Mouse (Mus musculus) thymus, postnatal 0 days (tissue): ENCODE results near the gene Tmem89. TPM values are rescaled to one million over a fixed set of nuclear protein-coding genes. Genes with fewer than 3 reads are reported as not detected.
A peak's percentile ranks its signal among the peaks of the same experiment; 100 is the strongest.

ENCODE experiments used
- DNase-seq: peaks from one replicate; pipeline ENCODE4 v3.0.0-alpha.2; 2015; ENCODE audit warnings: low spot score
- polyA plus RNA-seq: library from polyadenylated mRNA; unstranded; fragments of >200 nt; fragmentation: Nextera tagmentation; extraction: Ambion mirVana; gene quantifications from 2 replicates; pipeline ENCODE4 v1.2.1, GENCODE M21; 2015

Gene Tmem89
- not detected in 2 replicates for polyA plus RNA-seq

- no peak for DNase-seq
Observed at GRCm38 (mm10) chr9:108914491-108914890, at the start of gene Tmem89. Gene Tmem89, plus strand, starts transcription at chr9:108914619.

- DNase-seq, result no peak
Observed at GRCm38 (mm10) chr9:108912308-108912707, 2.1 kb upstream of the Tmem89 start.

DNA sequence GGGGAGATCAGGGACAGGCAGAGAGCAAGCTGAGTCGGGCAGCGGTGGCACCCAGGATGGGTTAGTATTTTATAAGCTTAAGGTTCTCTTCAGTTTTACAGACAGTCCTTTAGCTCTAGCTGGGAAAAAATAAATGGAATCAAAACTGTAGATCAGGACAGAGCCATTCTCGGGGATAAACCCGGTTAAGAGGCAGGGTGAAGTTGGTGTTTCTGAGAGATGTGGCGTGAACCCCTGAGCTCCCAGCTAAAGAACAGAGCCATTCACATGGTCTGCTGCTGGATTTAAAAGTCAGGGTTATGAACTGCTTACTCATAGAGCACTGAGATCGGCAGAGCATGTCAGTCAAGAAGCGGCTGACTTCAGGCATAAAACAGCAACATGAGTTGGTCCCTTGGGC lies 1.3 kb upstream of the Tmem89 start:
- no peak for DNase-seq

DNA sequence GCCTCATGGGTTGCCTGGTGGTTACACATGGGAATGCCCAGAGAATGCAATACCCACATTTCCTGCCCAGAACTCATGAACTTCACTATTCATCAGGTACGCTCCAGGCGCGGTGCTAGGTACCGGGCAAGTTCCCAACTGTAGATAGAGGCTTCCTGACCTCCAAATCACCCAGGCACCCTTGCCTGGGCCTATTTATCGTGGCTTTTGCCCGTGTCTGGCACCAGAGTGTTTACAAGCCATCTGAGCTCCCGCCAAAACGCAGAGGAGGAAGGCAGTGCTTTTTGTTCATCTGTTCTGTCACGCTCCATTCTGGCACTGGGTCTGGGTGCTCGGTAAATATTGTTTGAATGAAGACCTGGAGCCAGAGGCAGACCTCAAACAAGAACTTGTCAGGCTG lies 798 bp upstream of the Tmem89 start:
- no peak for DNase-seq

DNA sequence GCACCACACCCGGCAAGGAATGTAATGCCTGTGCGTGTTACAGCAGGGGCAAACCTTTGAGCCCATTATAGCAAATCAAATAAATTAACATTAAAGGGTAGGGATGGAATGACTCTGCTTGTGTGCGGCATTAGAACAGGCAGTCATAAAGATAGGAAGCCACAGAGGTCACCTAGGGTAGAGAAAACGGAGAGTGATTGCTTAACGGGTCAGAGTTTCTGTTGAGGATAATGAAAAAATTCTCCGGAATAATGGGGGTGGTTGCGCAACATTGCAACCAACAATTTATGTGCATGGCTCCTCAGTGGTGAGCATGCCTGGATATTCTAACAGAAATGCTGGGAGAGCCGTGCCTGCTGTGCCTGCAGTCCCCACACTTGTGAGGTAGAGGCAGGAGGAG lies 11.5 kb downstream of the Tmem89 start:
- DNase-seq, result no peak

DNA sequence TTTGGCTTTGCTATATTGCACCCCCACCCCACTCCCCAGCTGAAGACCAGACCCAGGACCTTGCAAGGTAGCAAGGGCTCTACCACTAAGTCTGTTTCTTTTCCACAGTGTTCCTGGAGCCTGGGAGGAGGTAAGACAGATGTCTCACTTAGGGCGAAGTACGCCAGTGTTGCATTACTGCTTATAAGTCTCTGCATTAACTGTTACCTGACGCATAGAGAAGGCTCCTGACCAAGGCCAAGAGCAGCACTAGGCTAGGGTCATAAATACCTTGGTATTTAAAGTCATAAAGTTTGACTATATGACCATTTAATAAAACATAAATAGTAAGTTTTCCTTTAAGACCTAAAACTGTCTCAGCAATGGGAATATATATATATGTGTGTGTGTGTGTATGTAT lies 14.0 kb downstream of the Tmem89 start:
- no peak for DNase-seq

DNA sequence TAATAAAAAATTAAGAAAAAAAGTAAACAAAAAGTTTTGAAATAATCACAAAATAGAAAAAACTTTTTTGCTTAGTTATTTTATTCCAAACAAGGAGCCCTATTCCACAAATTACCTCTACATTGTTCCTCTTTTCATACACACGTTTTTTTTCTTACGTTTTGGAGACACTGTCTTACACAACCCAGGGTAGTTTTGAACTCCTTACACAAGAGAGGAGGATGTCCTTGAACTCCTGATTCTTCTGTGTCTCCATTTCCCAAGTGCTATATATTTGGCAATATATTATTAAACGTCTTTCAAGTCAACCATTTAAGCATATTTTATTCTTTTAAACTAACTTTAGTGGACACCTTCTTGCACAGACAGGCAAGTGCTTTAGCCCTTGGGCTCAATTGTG lies 21.6 kb downstream of the Tmem89 start:
- no peak for DNase-seq

GRCm38 (mm10) chr9:108936418-108937364 lies 22.3 kb downstream of the Tmem89 start, which contains the start of gene Uqcrc1:
Gene Uqcrc1, plus strand, starts transcription at chr9:108936633.
- peak; percentile 99 for DNase-seq

GRCm38 (mm10) chr9:108945111-108945510 lies 30.7 kb downstream of the Tmem89 start:
- no peak for DNase-seq

DNA sequence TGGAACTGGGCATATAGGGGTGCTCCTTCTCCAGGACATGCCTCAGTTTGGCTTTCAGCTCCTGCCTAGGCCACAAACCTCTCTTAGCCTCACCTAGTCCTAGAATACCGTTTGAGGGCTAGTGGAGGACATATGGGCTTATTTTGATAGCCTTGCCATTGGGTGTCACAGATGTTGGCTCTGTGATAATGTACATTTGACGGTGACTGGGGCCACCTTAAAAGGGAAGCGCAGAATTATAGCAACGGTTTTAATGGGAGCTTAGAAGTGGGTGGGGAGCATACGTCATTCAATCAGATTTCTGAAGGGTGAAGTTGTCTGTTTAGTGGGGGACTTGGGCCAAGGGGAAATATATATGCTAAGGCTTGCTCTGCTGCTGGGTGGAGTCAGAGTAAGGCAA lies 31.2 kb downstream of the Tmem89 start:
- no peak for DNase-seq

GRCm38 (mm10) chr9:108949231-108949966 lies 35.0 kb downstream of the Tmem89 start:
- DNase-seq, result no peak

DNA sequence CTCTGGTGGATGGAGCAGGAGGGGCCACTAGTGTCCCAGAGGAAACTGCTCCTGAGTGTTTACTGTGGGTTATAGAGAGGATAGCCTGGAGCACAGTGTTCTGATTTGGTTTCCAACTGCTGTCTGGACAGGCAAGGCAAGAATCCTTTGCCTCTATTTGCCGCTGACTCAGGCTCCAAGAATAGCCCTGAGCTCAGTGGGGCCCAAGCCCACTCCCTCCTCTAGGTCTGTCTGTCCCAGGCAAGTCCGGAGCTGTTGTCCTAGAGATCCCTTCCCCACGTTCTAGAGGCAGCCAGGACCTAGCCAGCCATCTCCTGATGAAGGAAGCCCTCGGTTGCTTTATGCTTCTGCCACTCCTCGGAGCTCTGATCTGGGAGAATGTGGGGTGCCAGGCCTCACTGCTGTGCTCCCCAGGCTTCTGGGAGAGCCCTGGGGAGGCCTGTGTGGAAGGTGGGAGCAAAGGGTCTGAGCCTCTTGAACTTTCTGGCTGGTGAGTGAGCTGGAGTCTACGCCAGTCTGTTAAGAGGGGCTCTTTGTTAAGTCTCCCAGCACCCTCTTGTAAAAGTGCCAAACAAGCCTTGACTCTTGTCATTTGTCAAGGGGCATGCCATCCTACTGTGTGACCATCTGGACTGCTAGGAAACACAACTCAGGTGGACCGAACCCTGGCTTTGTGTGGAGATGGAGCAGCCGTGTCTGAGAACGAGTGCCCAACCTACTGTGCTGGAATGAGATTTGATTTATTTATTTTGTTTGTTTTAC lies 35.7 kb downstream of the Tmem89 start:
- no peak for DNase-seq

- DNase-seq, result no peak
Observed at GRCm38 (mm10) chr9:108953081-108953636, 38.7 kb downstream of the Tmem89 start, which contains the start of gene Col7a1. Gene Col7a1, plus strand, starts transcription at chr9:108953586.

DNA sequence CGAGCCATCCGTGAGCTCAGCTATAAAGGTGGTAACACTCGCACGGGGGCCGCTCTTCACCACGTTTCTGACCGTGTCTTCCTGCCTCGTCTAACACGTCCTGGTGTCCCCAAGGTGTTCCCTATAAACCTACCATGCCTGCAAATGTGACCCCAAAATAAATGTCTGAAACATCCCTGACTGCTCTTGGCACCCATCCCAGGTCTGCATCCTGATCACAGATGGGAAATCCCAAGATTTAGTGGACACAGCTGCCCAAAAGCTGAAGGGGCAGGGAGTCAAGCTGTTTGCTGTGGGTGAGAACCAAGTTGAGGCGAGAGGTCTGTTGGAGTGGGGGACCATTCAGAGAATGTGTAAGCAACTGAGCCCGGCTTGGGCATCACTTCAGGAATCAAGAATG lies 40.8 kb downstream of the Tmem89 start:
- DNase-seq, result no peak

DNA sequence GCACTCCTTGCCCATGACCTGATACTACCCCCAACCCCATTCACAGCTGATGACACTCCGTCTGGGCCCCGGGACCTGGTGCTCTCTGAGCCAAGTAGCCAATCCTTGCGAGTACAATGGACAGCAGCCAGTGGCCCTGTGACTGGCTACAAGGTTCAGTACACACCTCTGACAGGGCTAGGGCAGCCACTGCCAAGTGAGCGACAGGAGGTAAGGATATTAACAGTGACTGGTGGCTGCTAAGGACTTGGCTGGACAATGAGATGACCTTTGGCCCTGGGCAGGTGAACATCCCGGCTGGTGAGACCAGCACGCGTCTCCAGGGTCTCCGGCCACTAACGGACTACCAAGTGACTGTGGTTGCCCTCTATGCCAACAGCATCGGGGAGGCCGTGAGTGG lies 41.4 kb downstream of the Tmem89 start:
- DNase-seq, result no peak

- no peak for DNase-seq
Observed at GRCm38 (mm10) chr9:108963577-108963976, 49.2 kb downstream of the Tmem89 start.

- DNase-seq, result no peak
Observed at GRCm38 (mm10) chr9:108964338-108964737, 49.9 kb downstream of the Tmem89 start.
